Comparison of ENCODE assay signal across 19 mouse cellular contexts in the genomic region with DNA sequence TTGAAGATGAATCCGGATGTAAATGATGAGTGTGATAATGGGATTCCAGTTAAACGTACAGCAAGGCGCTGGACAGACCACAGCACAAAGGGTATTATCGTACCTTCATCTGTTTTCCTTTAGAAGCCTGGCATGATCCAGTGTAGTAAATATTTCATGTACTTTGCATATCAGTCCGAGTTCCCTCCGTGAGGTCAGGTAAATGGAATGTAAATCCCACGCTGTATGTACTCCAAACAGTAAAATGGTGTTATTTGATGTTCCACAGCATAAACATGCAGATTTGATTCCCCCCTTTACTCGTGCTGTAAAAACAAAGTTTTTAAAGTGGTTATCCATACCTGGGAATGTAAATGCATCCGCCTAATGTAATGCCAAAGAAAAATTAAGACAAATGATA.
DNase-seq lines count a peak whose midpoint lies in the region; ATAC-seq and TF ChIP-seq lines count a peak whose summit lies in the region.
"Had no signal": no experiment of that assay in that cellular context is flagged by ENCODE, and none has a peak within 500 bp of the region (broad histone marks: within the 10 kb centered on the region; RNA-seq: fewer than 3 reads in every experiment).

No protein-coding gene starts in this region.

- intact Hi-C loops in gastrocnemius, adult 2 months (cut with DNase I), result no loop called here
- intact Hi-C loops in gastrocnemius, postnatal 14 days (cut with DNase I; ENCODE audit: low total_unique reads), result no loop called here

- no peak for TF ChIP-seq CTCF in gastrocnemius, adult 2 months (IDR thresholded peaks at IDR 0.05)

- 0 out of 2 replicates have a peak overlapping the region, but pooled peaks have one; percentile 4 for H3K4me2 ChIP-seq in neural tube, embryonic 13.5 days
- no peak overlapping the region for H3K4me2 ChIP-seq in neural tube, embryonic 15.5 days
- H3K4me2 ChIP-seq in limb, embryonic 14.5 days (replicated peaks; ENCODE audit: low read depth, low read length, severe bottlenecking), result peak overlapping the region; percentile 25; the same call in 1 of the 2 replicates
- H3K4me2 ChIP-seq: forebrain, embryonic 13.5 days; hindbrain, embryonic 14.5 days; liver, embryonic 11.5 days had no signal

- no peaks in the 10 kb centered on the region for H3K36me3 ChIP-seq in neural tube, embryonic 13.5 days
- H3K36me3 ChIP-seq in neural tube, embryonic 15.5 days, result no peaks in the 10 kb centered on the region
- H3K36me3 ChIP-seq in limb, embryonic 14.5 days (ENCODE audit: control insufficient read depth, insufficient read depth, low read length), result no peaks in the 10 kb centered on the region

- no peak overlapping the region for H3K9ac ChIP-seq in neural tube, embryonic 13.5 days
- no peak overlapping the region for H3K9ac ChIP-seq in neural tube, embryonic 15.5 days (replicated peaks)
- H3K9ac ChIP-seq in limb, embryonic 14.5 days (ENCODE audit: low read depth, low read length, severe bottlenecking), result no peak overlapping the region
- H3K9ac ChIP-seq: forebrain, embryonic 13.5 days; hindbrain, embryonic 14.5 days had no signal

- no peaks in the 10 kb centered on the region for H3K27me3 ChIP-seq in neural tube, embryonic 13.5 days
- no peaks in the 10 kb centered on the region for H3K27me3 ChIP-seq in neural tube, embryonic 15.5 days (replicated peaks)
- H3K27me3 ChIP-seq in limb, embryonic 14.5 days (ENCODE audit: control insufficient read depth, insufficient read depth, low read length), result no peaks in the 10 kb centered on the region
- H3K27me3 ChIP-seq: forebrain, embryonic 13.5 days; megakaryocyte, embryonic 14.5 days had no signal

- ATAC-seq in neural tube, embryonic 13.5 days (ENCODE audit: low read depth), result no peak
- ATAC-seq in neural tube, embryonic 15.5 days (ENCODE audit: low FRiP score), result no peak
- peak; percentile 57 for ATAC-seq in limb, embryonic 14.5 days (ENCODE audit: low FRiP score, low read depth)
- ATAC-seq in megakaryocyte, adult 5-6 weeks (ENCODE audit: poor library complexity, severe bottlenecking), result no peak
- ATAC-seq: forebrain, embryonic 13.5 days had no signal

- no peak overlapping the region for H3K27ac ChIP-seq in gastrocnemius, adult 2 months
- H3K27ac ChIP-seq in neural tube, embryonic 13.5 days (replicated peaks), result no peak overlapping the region
- H3K27ac ChIP-seq in neural tube, embryonic 15.5 days (replicated peaks), result no peak overlapping the region
- no peak overlapping the region for H3K27ac ChIP-seq in limb, embryonic 14.5 days (replicated peaks; ENCODE audit: low read depth, low read length)
- H3K27ac ChIP-seq: forebrain, embryonic 13.5 days; hindbrain, embryonic 14.5 days had no signal

- H3K4me1 ChIP-seq in neural tube, embryonic 13.5 days (replicated peaks), result no peaks in the 10 kb centered on the region; the same call in 1 of the 2 replicates
- H3K4me1 ChIP-seq in neural tube, embryonic 15.5 days, result peaks cover 3% of the 10 kb centered on the region; the same call in 1 of the 2 replicates
- H3K4me1 ChIP-seq in limb, embryonic 14.5 days (ENCODE audit: control insufficient read depth, insufficient read depth, low read length), result peaks cover 14% of the 10 kb centered on the region
- H3K4me1 ChIP-seq: forebrain, embryonic 13.5 days; megakaryocyte, embryonic 14.5 days had no signal

- DNase-seq in gastrocnemius, adult 2 months, result no peak
- DNase-seq in gastrocnemius, postnatal 14 days, result no peak
- peak; percentile 26 for DNase-seq in limb, embryonic 14.5 days (ENCODE audit: low spot score)
- no peak for DNase-seq in testis, postnatal 14 days (ENCODE audit: low spot score)
- no peak for DNase-seq in thymus, postnatal 4 days
- DNase-seq: adrenal gland, postnatal 25 days; cerebellum, adult 9-11 months; heart, postnatal 4 days; kidney, adult 11 months; layer of hippocampus, adult 9-11 months; lung, adult 18-20 months; right cerebral cortex, postnatal 4 days had no signal

- H3K9me3 ChIP-seq in neural tube, embryonic 13.5 days, result no peaks in the 10 kb centered on the region
- no peaks in the 10 kb centered on the region for H3K9me3 ChIP-seq in neural tube, embryonic 15.5 days (replicated peaks)
- no peaks in the 10 kb centered on the region for H3K9me3 ChIP-seq in limb, embryonic 14.5 days (ENCODE audit: control insufficient read depth, low read length)
- H3K9me3 ChIP-seq: forebrain, embryonic 13.5 days had no signal

- TF ChIP-seq POLR2A in limb, embryonic 14.5 days (IDR thresholded peaks at IDR 0.05; ENCODE audit: borderline replicate concordance, extremely low read depth, insufficient read depth, insufficient read length), result no peak

- WGBS in neural tube, embryonic 13.5 days, result 73% methylated on average over 9 of the region's 9 CpGs
- WGBS in neural tube, embryonic 15.5 days, result 70% methylated on average over 9 of the region's 9 CpGs
- WGBS in limb, embryonic 14.5 days, result 27% methylated on average over 9 of the region's 9 CpGs

- peak overlapping the region; percentile 39 for H3K4me3 ChIP-seq in gastrocnemius, adult 2 months
- H3K4me3 ChIP-seq in neural tube, embryonic 13.5 days, result no peak overlapping the region
- no peak overlapping the region for H3K4me3 ChIP-seq in neural tube, embryonic 15.5 days (replicated peaks)
- 0 out of 2 replicates have a peak overlapping the region, but pooled peaks have one; percentile 1 for H3K4me3 ChIP-seq in limb, embryonic 14.5 days (replicated peaks; ENCODE audit: low read length)
- H3K4me3 ChIP-seq: forebrain, embryonic 13.5 days; megakaryocyte, embryonic 14.5 days had no signal

Comparison
In these comparisons a context has a peak if more than half of its experiments do, and no peak if none do; other contexts are left out.
1. H3K4me3 ChIP-seq: peak in gastrocnemius, adult 2 months (single experiment) and limb, embryonic 14.5 days (single experiment); none in neural tube, embryonic 13.5 days (single experiment) and neural tube, embryonic 15.5 days (single experiment).